Mouse (Mus musculus) 3T3-L1 (cell line): ENCODE data around the gene Vmn1r30.

Source experiments
- DNase-seq: peaks from one replicate; pipeline ENCODE4 v3.0.0-alpha.2; 2015; ENCODE audit warnings: low read depth, low spot score

The Vmn1r30 gene

DNA sequence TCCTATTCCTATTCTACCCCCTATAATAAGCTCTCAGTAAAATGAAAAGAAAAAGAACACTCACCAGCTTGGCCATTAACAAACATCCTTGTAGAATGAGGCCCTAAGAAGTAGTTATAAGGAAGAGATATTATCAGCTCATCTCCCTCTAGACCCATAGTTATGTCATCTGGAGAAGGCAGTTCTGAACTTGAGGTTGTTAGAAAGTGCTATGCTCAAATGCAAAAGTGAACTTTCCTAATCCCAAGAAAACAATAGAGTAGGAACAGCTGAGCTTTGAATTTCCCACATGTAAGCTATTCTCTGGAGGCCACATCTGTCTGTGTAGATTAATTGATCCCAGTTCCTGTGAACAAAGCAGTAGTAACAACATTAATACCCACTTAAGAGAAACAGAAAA is at the start of gene Vmn1r30:
Gene Vmn1r30 (minus strand): TSS at position 101 of the 400 bp plus-strand sequence.
- no peak for DNase-seq

GRCm38 (mm10) chr6:58475230-58475629 is 32.0 kb upstream of the Vmn1r30 start, which contains the start of gene Vmn1r31:
Gene Vmn1r31 (minus strand): TSS chr6:58475330.
- no peak for DNase-seq
